Mouse (Mus musculus) lung, embryonic 15.5 days (tissue): Measurements from ENCODE around the gene Ttc1. TPM values are rescaled to one million over a fixed set of nuclear protein-coding genes. Genes with fewer than 3 reads are reported as not detected.

ENCODE experiments used
- ATAC-seq: fragments of 200-750 bp; cut with Nextera tagmentation; 2 replicates; pipeline ENCODE4 v1.8.0; 2017; ENCODE audit warnings: moderate number of reproducible peaks, borderline replicate concordance; ENCODE audit not compliant: low FRiP score, low TSS enrichment; ENCODE audit errors: extremely low read depth
- H3K27ac ChIP-seq: fragments of 300-500 bp; sonication (generic); 2 replicates; pipeline ENCODE4 v1.5.1; 2015; ENCODE audit warnings: moderate library complexity, mild to moderate bottlenecking, inconsistent platforms
- H3K27me3 ChIP-seq: fragments of 300-500 bp; sonication (generic); 2 replicates; pipeline ENCODE4 v1.6.1; 2015; ENCODE audit warnings: inconsistent platforms
- H3K36me3 ChIP-seq: fragments of 300-500 bp; sonication (generic); 2 replicates; pipeline ENCODE4 v1.6.1; 2015; ENCODE audit warnings: inconsistent platforms
- H3K4me1 ChIP-seq: fragments of 300-500 bp; sonication (generic); 2 replicates; pipeline ENCODE4 v1.6.1; 2015; ENCODE audit warnings: inconsistent platforms
- H3K4me2 ChIP-seq: fragments of 300-500 bp; sonication (generic); 2 replicates; pipeline ENCODE4 v1.6.1; 2015; ENCODE audit warnings: inconsistent platforms, mild to moderate bottlenecking, moderate library complexity
- H3K4me3 ChIP-seq: fragments of 300-500 bp; sonication (generic); 2 replicates; pipeline ENCODE4 v1.5.1; 2015; ENCODE audit warnings: mild to moderate bottlenecking, inconsistent platforms
- H3K9ac ChIP-seq: fragments of 300-500 bp; sonication (generic); 2 replicates; pipeline ENCODE4 v1.6.1; 2015; ENCODE audit warnings: inconsistent platforms
- H3K9me3 ChIP-seq: fragments of 300-500 bp; sonication (generic); 2 replicates; pipeline ENCODE4 v1.6.1; 2016; ENCODE audit warnings: inconsistent platforms
- WGBS: fragments of 180-500 bp; shearing (Covaris S2); methylation state at CpG from one replicate; pipeline ENCODE4 v1.1.7; 2015; 5-methylcytosine and 5-hydroxymethylcytosine counted together
- polyA plus RNA-seq: library from polyadenylated mRNA; unstranded; fragments of >200 nt; fragmentation: Nextera tagmentation; extraction: Ambion mirVana; gene quantifications from 2 replicates; pipeline ENCODE4 v1.2.1, GENCODE M21; 2015

Ttc1 gene
- polyA plus RNA-seq, 1 experiment from 2014 or later = 64.8 TPM

DNA sequence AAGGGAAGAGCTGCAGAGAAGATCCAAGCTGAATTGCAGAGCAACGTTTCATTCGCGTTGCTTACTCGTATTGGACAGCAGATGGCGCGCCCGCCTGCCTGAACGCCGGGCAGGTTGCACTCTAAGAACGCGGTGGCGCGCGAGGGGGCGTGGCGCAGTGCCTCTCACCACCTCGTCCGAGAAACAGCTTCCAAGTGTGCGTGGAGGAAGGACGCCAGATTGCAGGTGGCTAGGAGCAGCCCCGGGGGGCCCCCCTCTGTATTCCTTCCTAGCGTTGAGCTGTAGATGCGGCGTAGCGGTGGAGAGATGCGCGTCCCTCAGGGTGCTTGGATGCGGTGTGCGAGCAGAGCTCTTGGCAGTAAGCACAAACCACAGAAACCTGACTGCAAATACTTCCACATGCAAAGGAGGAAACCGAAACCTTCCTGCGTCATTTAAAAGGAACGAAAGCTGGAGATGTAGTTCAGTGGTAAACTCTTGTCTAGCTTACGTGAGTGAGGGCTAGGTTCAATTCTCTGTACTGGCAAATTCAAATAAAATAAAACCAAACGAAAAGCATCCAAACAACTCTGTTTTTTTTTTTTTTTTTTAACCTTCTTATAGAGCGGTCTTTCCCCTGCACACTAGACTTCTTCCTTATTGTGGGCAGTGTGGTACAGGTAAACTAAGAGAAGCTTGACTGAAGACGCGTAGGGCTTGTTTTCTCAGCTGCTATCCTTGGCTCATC lies 19.3 kb upstream of the Ttc1 start:
- Histone ChIP-seq H3K4me1 (peaks cover 5% of the 10 kb centered on the region; the same call in 1 of the 2 replicates), H3K9me3 (no peaks in the 10 kb centered on the region), H3K4me3 (peak overlapping the region; percentile 52), H3K4me2 (peak overlapping the region; percentile 87), H3K27ac (no peak overlapping the region), H3K36me3 (no peaks in the 10 kb centered on the region), H3K27me3 (peaks cover 10% of the 10 kb centered on the region), H3K9ac (peak overlapping the region; percentile 33; the same call in 1 of the 2 replicates)
- ATAC-seq = peak; percentile 72; the same call in 1 of the 2 replicates
- 6% methylated on average over 37 of the region's 37 CpGs for WGBS

DNA sequence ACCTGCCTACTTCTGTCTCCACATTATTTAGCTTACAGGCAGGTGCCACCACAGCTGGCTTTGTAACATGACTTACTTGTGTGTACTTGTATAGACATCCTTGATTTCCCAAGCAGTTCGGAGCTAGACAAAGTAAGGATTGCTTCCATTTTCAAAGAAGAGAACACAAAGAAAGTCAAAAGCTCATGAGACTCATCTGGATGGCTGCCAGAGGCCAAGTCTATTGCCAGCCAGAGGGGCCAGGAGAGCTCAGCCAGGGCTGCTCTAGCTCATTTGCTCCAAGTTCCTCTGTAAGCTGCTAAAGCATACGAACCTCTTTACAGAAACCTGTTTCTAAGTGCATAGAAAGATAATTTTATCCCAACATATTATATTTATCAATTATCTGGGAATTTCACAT lies 10.6 kb upstream of the Ttc1 start:
- H3K4me3 ChIP-seq = no peak overlapping the region
- no peaks in the 10 kb centered on the region for H3K9me3 ChIP-seq
- H3K36me3 ChIP-seq = no peaks in the 10 kb centered on the region
- 64% methylated on average over 2 of the region's 2 CpGs for WGBS
- no peak overlapping the region for H3K4me2 ChIP-seq
- no peaks in the 10 kb centered on the region for H3K27me3 ChIP-seq
- H3K9ac ChIP-seq = no peak overlapping the region
- no peak overlapping the region for H3K27ac ChIP-seq
- no peak for ATAC-seq
- H3K4me1 ChIP-seq = no peaks in the 10 kb centered on the region

DNA sequence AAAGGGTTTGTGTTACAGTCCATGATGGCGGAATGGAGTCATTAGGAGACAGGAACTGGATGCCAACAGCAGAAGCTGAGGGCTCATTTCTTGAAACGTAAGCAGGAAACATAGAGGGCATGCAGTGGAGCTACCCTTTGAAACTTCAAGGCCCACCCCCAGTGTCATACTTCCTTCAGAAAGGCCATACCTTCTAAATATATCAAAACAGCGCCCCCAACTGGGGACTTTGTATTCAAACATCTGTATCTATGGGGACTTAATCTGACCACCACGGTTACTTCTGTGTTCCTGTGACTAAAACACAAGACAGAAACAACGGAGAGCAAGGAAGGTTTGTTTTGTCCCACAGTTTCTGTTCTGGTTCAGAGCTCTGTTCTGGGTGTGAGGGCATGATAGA lies 7.6 kb upstream of the Ttc1 start:
- no peak overlapping the region for H3K27ac ChIP-seq
- H3K4me2 ChIP-seq = no peak overlapping the region
- 67% methylated on average over 5 of the region's 5 CpGs for WGBS
- no peaks in the 10 kb centered on the region for H3K9me3 ChIP-seq
- H3K4me3 ChIP-seq = no peak overlapping the region
- H3K4me1 ChIP-seq = no peaks in the 10 kb centered on the region
- H3K27me3 ChIP-seq = no peaks in the 10 kb centered on the region
- H3K36me3 ChIP-seq = no peaks in the 10 kb centered on the region
- no peak for ATAC-seq
- H3K9ac ChIP-seq = no peak overlapping the region

DNA sequence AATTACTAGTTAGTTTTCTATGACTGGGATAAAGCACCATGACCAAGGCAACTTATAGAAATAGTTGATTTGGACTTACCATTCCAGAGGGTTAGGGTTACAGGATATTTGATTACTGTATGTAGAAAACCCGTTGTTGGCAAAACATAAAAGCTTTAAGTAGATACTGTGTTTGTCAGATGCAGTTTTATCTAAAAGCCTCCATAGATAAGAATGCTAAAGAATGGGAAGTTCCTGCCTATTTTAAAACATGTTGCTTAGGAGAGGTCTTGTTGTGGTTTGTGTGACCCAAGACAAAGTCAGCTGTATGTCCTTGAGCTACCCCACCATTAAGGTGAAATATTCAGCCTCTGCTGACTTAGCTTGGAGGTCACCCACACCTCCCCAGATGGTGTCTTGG lies 6.8 kb upstream of the Ttc1 start:
- no peak for ATAC-seq
- Histone ChIP-seq H3K9ac (no peak overlapping the region), H3K4me3 (no peak overlapping the region), H3K4me1 (no peaks in the 10 kb centered on the region), H3K9me3 (no peaks in the 10 kb centered on the region), H3K27ac (no peak overlapping the region), H3K4me2 (no peak overlapping the region), H3K27me3 (no peaks in the 10 kb centered on the region), H3K36me3 (no peaks in the 10 kb centered on the region)
- WGBS = 61% methylated on average over 1 of the region's 1 CpGs

DNA sequence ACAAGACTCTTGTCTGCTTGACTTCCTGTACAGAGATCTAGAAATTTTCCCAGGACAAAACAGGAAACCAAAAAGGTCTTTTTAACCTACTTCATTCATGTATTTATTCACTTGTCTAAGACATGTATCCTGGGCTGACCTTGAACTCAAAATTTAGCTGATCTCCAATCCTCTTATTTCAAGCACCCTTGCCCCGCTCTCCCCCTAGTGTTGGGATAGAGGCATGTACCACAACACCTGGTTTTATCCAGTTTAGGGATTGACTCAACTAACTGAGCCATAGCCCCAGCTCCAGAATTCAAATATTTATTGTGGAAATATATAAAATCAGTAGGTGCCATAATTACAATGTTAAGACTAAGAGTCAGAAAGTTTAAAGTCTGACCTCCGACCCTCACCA lies 3.7 kb upstream of the Ttc1 start:
- no peaks in the 10 kb centered on the region for H3K36me3 ChIP-seq
- no peak overlapping the region for H3K4me2 ChIP-seq
- H3K4me3 ChIP-seq = no peak overlapping the region
- H3K27me3 ChIP-seq = no peaks in the 10 kb centered on the region
- no peak for ATAC-seq
- peaks cover 8% of the 10 kb centered on the region for H3K4me1 ChIP-seq
- H3K9ac ChIP-seq = no peak overlapping the region
- WGBS = 61% methylated on average over 2 of the region's 2 CpGs
- no peak overlapping the region for H3K27ac ChIP-seq
- H3K9me3 ChIP-seq = no peaks in the 10 kb centered on the region

DNA sequence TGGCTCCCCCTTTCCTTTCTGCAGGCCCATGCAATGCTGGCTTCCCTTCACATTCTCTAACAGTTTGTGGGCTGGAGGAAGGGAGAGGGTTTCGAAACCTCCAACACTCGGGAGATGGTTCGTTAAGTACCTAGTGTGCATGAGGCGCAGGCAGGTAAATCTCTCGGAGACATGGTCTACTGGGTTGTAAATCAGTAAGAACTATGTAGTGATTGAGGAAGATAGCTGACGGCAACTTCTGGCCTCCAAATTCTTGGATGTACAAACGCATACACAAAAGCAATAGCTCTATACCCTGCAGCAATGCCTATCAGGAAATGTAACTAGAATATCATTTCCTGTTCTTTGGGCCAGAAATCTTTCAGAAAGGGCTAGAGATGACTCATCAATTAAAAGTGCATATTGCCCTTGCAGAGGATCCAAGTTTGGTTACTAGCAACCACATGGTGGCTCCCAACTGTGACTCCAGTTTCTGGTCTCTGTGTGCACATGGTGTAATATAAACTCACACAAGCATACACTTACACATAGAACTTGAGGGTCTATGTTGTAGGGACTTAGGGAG lies 19.0 kb downstream of the Ttc1 start:
- H3K36me3 ChIP-seq = peaks cover 30% of the 10 kb centered on the region
- 90% methylated on average over 7 of the region's 7 CpGs for WGBS
- H3K9me3 ChIP-seq = no peaks in the 10 kb centered on the region

DNA sequence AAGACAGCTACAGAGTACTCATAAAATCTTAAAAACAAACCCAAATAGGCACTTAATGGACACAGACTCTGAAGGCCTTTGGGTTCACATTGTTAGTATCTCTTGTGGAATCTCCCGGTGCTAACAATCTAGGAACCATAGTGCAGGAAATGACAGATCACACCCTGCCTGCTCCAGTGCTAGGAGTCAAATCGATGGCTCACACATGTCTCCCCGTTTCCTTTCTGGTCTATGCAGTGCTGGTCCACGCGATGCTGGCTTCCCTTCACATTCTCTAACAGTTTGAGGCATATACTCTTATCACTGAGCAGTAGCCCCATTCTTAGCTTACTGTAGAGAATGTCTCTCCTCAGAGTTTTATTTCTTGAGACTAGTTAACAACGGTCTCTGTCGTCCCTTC lies 20.0 kb downstream of the Ttc1 start:
- Histone ChIP-seq H3K9ac (no peak overlapping the region), H3K4me3 (no peak overlapping the region), H3K27me3 (no peaks in the 10 kb centered on the region), H3K4me1 (no peaks in the 10 kb centered on the region), H3K4me2 (no peak overlapping the region), H3K9me3 (no peaks in the 10 kb centered on the region), H3K36me3 (peaks cover 22% of the 10 kb centered on the region), H3K27ac (no peak overlapping the region)
- ATAC-seq = no peak
- 64% methylated on average over 7 of the region's 7 CpGs for WGBS

More for the DNA sequence above, 19.0 kb downstream of the Ttc1 start:
- no peak for ATAC-seq
- Histone ChIP-seq H3K4me1 (no peaks in the 10 kb centered on the region), H3K4me2 (no peak overlapping the region), H3K4me3 (no peak overlapping the region), H3K9ac (no peak overlapping the region), H3K27ac (no peak overlapping the region), H3K27me3 (no peaks in the 10 kb centered on the region)

DNA sequence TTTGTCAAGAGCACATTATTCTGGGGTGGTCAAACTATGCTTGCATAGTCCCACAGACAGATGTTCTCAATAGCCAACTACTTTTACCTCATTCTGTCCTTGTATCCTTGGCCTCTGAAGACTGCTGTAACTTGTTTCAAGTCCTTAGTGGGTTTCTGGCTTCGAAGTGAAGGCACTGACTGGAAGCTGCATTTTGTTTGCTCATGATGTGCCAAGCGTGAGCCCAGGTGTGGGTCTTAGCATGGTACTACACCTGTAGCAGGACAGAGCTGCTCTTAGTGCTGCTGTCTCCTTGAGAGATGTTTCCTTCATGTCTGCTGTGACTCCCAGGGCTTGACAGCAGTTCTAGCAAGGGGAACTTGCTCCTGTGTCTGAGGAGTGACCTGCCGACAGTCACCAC lies 24.4 kb downstream of the Ttc1 start:
- no peaks in the 10 kb centered on the region for H3K9me3 ChIP-seq
- 89% methylated on average over 3 of the region's 3 CpGs for WGBS
- no peak overlapping the region for H3K4me3 ChIP-seq
- no peaks in the 10 kb centered on the region for H3K27me3 ChIP-seq
- no peak overlapping the region for H3K9ac ChIP-seq
- H3K36me3 ChIP-seq = peaks cover 14% of the 10 kb centered on the region
- no peaks in the 10 kb centered on the region for H3K4me1 ChIP-seq
- no peak for ATAC-seq
- H3K4me2 ChIP-seq = no peak overlapping the region
- H3K27ac ChIP-seq = no peak overlapping the region

DNA sequence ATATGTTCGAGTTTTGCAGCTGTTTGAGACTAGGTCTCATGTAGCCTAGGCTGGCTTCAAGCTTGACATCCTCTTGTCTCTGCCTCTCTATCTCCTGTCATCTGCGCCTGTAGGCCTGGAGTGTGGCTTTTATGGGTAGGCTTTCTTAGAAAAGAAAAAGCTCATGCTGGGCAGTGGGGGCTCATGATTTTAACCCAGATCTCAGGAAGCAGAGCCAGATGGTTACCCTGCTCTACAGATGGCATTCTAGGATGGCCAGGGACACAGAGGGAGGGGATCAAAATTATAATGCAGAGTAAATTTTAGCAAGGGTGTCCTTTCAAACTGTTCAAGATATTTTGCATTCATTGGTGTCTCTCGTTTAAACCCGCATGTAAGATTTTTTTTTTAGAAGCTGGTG lies 35.6 kb downstream of the Ttc1 start:
- no peaks in the 10 kb centered on the region for H3K27me3 ChIP-seq
- peaks cover 17% of the 10 kb centered on the region for H3K36me3 ChIP-seq
- no peak overlapping the region for H3K9ac ChIP-seq
- no peak overlapping the region for H3K4me3 ChIP-seq
- no peak overlapping the region for H3K4me2 ChIP-seq
- WGBS = 93% methylated on average over 4 of the region's 4 CpGs
- ATAC-seq = no peak
- no peaks in the 10 kb centered on the region for H3K9me3 ChIP-seq
- H3K27ac ChIP-seq = no peak overlapping the region
- no peaks in the 10 kb centered on the region for H3K4me1 ChIP-seq

DNA sequence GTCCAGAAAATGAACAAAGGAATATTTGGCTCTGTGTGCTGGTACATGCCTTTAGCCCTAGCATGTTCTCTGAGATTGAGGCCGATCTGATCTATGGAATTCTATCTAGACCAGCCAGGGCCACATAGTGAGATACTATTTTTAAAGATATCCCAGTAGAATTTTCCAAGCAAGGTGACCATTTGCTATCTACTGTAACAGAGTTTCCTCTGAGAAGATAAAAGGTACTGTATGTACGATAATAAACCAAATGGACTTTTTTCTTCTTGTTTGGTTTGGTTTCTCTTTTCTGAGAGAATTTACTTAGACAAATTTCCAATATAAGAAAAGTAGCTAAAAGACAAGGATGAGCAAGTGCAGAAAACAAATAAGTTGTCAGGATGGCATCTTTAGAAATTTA lies 39.4 kb downstream of the Ttc1 start:
- H3K9ac ChIP-seq = no peak overlapping the region
- WGBS = 86% methylated on average over 2 of the region's 2 CpGs
- H3K27ac ChIP-seq = no peak overlapping the region
- H3K36me3 ChIP-seq = peaks cover 21% of the 10 kb centered on the region
- H3K4me2 ChIP-seq = no peak overlapping the region
- H3K9me3 ChIP-seq = no peaks in the 10 kb centered on the region
- no peaks in the 10 kb centered on the region for H3K4me1 ChIP-seq
- ATAC-seq = no peak
- no peak overlapping the region for H3K4me3 ChIP-seq
- H3K27me3 ChIP-seq = no peaks in the 10 kb centered on the region

DNA sequence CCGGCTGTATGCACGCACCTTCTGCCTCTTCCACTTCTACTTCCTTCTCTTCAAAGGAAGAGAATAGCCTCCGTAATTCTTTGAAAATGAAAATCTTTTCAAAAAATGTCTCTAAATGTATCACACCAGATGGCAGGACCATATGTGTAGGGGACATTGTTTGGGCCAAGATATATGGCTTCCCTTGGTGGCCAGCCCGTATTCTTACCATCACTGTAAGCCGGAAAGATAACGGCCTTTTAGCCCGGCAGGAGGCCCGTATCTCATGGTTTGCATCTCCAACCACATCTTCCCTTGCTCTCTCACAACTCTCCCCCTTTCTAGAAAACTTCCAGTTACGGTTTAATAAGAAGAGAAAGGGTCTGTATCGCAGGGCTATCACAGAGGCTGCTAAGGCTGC lies 42.1 kb downstream of the Ttc1 start:
- Histone ChIP-seq H3K4me2 (no peak overlapping the region), H3K36me3 (peaks cover 25% of the 10 kb centered on the region), H3K27me3 (no peaks in the 10 kb centered on the region), H3K9me3 (no peaks in the 10 kb centered on the region), H3K9ac (no peak overlapping the region), H3K4me1 (no peaks in the 10 kb centered on the region), H3K4me3 (no peak overlapping the region), H3K27ac (no peak overlapping the region)
- 90% methylated on average over 10 of the region's 10 CpGs for WGBS
- ATAC-seq = no peak

DNA sequence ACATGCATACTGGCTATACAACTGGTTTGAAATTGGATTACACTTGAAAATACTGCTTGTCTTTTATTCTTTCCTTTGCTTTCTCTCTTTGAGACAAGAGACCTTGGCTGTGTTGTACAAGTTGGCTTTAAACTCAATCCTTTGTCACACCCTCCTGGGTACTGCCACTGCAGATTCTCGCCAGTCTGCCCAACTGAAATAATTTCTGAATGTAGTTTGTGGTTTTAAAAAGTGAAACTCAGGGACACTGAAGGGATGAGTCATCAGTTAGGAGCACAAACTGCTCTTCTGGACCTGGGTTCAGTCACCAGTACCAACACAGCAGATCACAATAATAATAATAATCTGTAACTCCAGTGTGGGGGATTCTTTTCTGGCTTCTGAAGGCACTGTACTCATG lies 44.3 kb downstream of the Ttc1 start:
- no peaks in the 10 kb centered on the region for H3K9me3 ChIP-seq
- no peak overlapping the region for H3K4me2 ChIP-seq
- no peak overlapping the region for H3K9ac ChIP-seq
- H3K4me3 ChIP-seq = no peak overlapping the region
- H3K4me1 ChIP-seq = peaks cover 4% of the 10 kb centered on the region; the same call in 1 of the 2 replicates
- WGBS = 72% methylated on average over 1 of the region's 1 CpGs
- H3K27me3 ChIP-seq = no peaks in the 10 kb centered on the region
- peaks cover 28% of the 10 kb centered on the region for H3K36me3 ChIP-seq
- ATAC-seq = no peak
- no peak overlapping the region for H3K27ac ChIP-seq
